Mouse (Mus musculus): ENCODE data around the gene Krtdap. TPM values are rescaled to one million over a fixed set of nuclear protein-coding genes. Genes with fewer than 3 reads are reported as not detected.

The Krtdap gene
- polyA plus RNA-seq, 1 experiment from 2014 or later = not detected

- no peak overlapping the region for H3K27ac ChIP-seq (replicated peaks in 1 of 2; ENCODE audit: control insufficient read depth in 1 of 2, insufficient read depth in 1 of 2, low read depth in 2 of 2, low read length in 2 of 2)
- H3K4me2 ChIP-seq (ENCODE audit: low read length) = no peak overlapping the region
- no peak overlapping the region for H3K9ac ChIP-seq (ENCODE audit: low read length)
- WGBS = 46% methylated on average over 7 of the region's 7 CpGs
- no peaks in the 10 kb centered on the region for H3K4me1 ChIP-seq (ENCODE audit: control insufficient read depth in 2 of 2, insufficient read depth in 2 of 2, low read length in 2 of 2)
- H3K9me3 ChIP-seq (ENCODE audit: control insufficient read depth, low read length) = no peaks in the 10 kb centered on the region
- ATAC-seq (ENCODE audit: insufficient number of reproducible peaks, insufficient read depth, low FRiP score, low read depth) = no peak
- no peak overlapping the region for H3K4me3 ChIP-seq (ENCODE audit: control insufficient read depth in 1 of 2, insufficient read depth in 1 of 2, low read depth in 1 of 2, low read length in 2 of 2)
- H3K36me3 ChIP-seq (ENCODE audit: control insufficient read depth, insufficient read depth, low read length) = no peaks in the 10 kb centered on the region
- no peaks in the 10 kb centered on the region for H3K27me3 ChIP-seq (ENCODE audit: control insufficient read depth, insufficient read depth, low read length)
Observed at GRCm38 (mm10) chr7:30777081-30777579, 10.6 kb upstream of the Krtdap start.

GRCm38 (mm10) chr7:30777911-30778310, 9.8 kb upstream of the Krtdap start:
- H3K9me3 ChIP-seq (ENCODE audit: control insufficient read depth, low read length) = no peaks in the 10 kb centered on the region
- no peak for ATAC-seq (ENCODE audit: insufficient number of reproducible peaks, insufficient read depth, low FRiP score, low read depth)
- 65% methylated on average over 1 of the region's 1 CpGs for WGBS
- no peak overlapping the region for H3K9ac ChIP-seq (ENCODE audit: low read length)
- H3K4me1 ChIP-seq (ENCODE audit: control insufficient read depth in 2 of 2, insufficient read depth in 2 of 2, low read length in 2 of 2) = no peaks in the 10 kb centered on the region
- no peak overlapping the region for H3K4me3 ChIP-seq (ENCODE audit: control insufficient read depth in 1 of 2, insufficient read depth in 1 of 2, low read depth in 1 of 2, low read length in 2 of 2)
- no peak overlapping the region for H3K4me2 ChIP-seq (ENCODE audit: low read length)
- no peaks in the 10 kb centered on the region for H3K36me3 ChIP-seq (ENCODE audit: control insufficient read depth, insufficient read depth, low read length)
- H3K27me3 ChIP-seq (ENCODE audit: control insufficient read depth, insufficient read depth, low read length) = no peaks in the 10 kb centered on the region
- H3K27ac ChIP-seq (replicated peaks in 1 of 2; ENCODE audit: control insufficient read depth in 1 of 2, insufficient read depth in 1 of 2, low read depth in 2 of 2, low read length in 2 of 2) = no peak overlapping the region

- Histone ChIP-seq H3K4me2 (ENCODE audit: low read length) (no peak overlapping the region), H3K27me3 (ENCODE audit: control insufficient read depth, insufficient read depth, low read length) (no peaks in the 10 kb centered on the region), H3K4me1 (ENCODE audit: control insufficient read depth in 2 of 2, insufficient read depth in 2 of 2, low read length in 2 of 2) (no peaks in the 10 kb centered on the region), H3K4me3 (ENCODE audit: control insufficient read depth in 1 of 2, insufficient read depth in 1 of 2, low read depth in 1 of 2, low read length in 2 of 2) (no peak overlapping the region), H3K27ac (replicated peaks in 1 of 2; ENCODE audit: control insufficient read depth in 1 of 2, insufficient read depth in 1 of 2, low read depth in 2 of 2, low read length in 2 of 2) (no peak overlapping the region), H3K9me3 (ENCODE audit: control insufficient read depth, low read length) (no peaks in the 10 kb centered on the region), H3K36me3 (ENCODE audit: control insufficient read depth, insufficient read depth, low read length) (no peaks in the 10 kb centered on the region), H3K9ac (ENCODE audit: low read length) (no peak overlapping the region)
- no peak for ATAC-seq (ENCODE audit: insufficient number of reproducible peaks, insufficient read depth, low FRiP score, low read depth)
- 65% methylated on average over 4 of the region's 4 CpGs for WGBS
Observed at GRCm38 (mm10) chr7:30781792-30782191, 5.9 kb upstream of the Krtdap start.

DNA sequence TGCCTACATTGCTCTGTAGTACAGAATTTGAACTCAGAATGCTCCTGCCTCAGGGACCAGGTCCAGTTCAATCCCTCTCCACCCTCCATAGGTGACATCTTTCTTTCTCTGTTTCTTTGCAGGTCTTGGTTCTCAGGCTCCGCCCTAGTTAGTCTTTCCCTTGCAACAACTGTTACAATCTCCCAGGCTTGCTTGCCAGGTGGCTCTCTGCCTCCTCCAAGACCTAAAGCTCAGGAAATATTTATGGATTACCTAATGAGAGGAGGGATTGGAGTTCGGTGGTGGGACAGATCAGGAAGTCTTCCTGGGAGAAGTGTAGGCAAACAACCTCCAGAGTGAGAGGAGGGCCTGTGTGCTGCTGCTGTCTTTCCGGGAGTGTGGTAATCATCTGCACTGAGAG, 5.0 kb upstream of the Krtdap start:
- Histone ChIP-seq H3K4me1 (ENCODE audit: control insufficient read depth in 2 of 2, insufficient read depth in 2 of 2, low read length in 2 of 2) (no peaks in the 10 kb centered on the region), H3K4me3 (ENCODE audit: control insufficient read depth in 1 of 2, insufficient read depth in 1 of 2, low read depth in 1 of 2, low read length in 2 of 2) (no peak overlapping the region), H3K27me3 (ENCODE audit: control insufficient read depth, insufficient read depth, low read length) (0 out of 2 replicates have a peak, but pooled peaks cover 4% of the 10 kb centered on the region), H3K27ac (replicated peaks in 1 of 2; ENCODE audit: control insufficient read depth in 1 of 2, insufficient read depth in 1 of 2, low read depth in 2 of 2, low read length in 2 of 2) (no peak overlapping the region), H3K9me3 (ENCODE audit: control insufficient read depth, low read length) (no peaks in the 10 kb centered on the region), H3K9ac (ENCODE audit: low read length) (no peak overlapping the region), H3K36me3 (ENCODE audit: control insufficient read depth, insufficient read depth, low read length) (no peaks in the 10 kb centered on the region), H3K4me2 (ENCODE audit: low read length) (no peak overlapping the region)
- ATAC-seq (ENCODE audit: insufficient number of reproducible peaks, insufficient read depth, low FRiP score, low read depth) = no peak
- 64% methylated on average over 3 of the region's 3 CpGs for WGBS

DNA sequence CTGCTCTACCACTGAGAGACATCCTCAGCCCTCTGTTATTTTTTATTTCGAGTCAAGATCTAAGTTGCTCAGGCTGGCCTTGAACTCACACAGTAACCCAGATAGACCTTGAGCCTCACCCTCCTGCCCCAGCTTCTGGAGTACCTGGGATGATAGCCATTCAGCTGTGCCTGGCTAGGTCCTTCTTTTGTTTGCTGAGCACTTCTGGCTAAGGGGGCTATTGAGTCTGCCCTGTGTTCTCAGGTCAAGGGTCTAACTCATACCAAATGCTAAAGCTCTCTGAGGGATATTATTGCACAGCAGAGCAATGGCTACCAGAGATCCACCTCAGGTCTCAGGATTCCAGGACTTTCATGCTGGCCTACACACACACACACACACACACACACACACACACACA, 2.5 kb upstream of the Krtdap start:
- 57% methylated on average over 1 of the region's 1 CpGs for WGBS
- Histone ChIP-seq H3K36me3 (ENCODE audit: control insufficient read depth, insufficient read depth, low read length) (no peaks in the 10 kb centered on the region), H3K27ac (replicated peaks in 1 of 2; ENCODE audit: control insufficient read depth in 1 of 2, insufficient read depth in 1 of 2, low read depth in 2 of 2, low read length in 2 of 2) (no peak overlapping the region), H3K4me1 (ENCODE audit: control insufficient read depth in 2 of 2, insufficient read depth in 2 of 2, low read length in 2 of 2) (no peaks in the 10 kb centered on the region), H3K9ac (ENCODE audit: low read length) (no peak overlapping the region), H3K27me3 (ENCODE audit: control insufficient read depth, insufficient read depth, low read length) (peaks cover 18% of the 10 kb centered on the region; the same call in 1 of the 2 replicates), H3K4me2 (ENCODE audit: low read length) (no peak overlapping the region), H3K9me3 (ENCODE audit: control insufficient read depth, low read length) (no peaks in the 10 kb centered on the region), H3K4me3 (ENCODE audit: control insufficient read depth in 1 of 2, insufficient read depth in 1 of 2, low read depth in 1 of 2, low read length in 2 of 2) (no peak overlapping the region)
- ATAC-seq (ENCODE audit: insufficient number of reproducible peaks, insufficient read depth, low FRiP score, low read depth) = no peak

- H3K9ac ChIP-seq (ENCODE audit: low read length) = no peak overlapping the region
- no peaks in the 10 kb centered on the region for H3K9me3 ChIP-seq (ENCODE audit: control insufficient read depth, low read length)
- H3K36me3 ChIP-seq (ENCODE audit: control insufficient read depth, insufficient read depth, low read length) = no peaks in the 10 kb centered on the region
- H3K4me1 ChIP-seq (ENCODE audit: control insufficient read depth in 2 of 2, insufficient read depth in 2 of 2, low read length in 2 of 2) = no peaks in the 10 kb centered on the region
- 70% methylated on average over 13 of the region's 13 CpGs for WGBS
- no peak for ATAC-seq (ENCODE audit: insufficient number of reproducible peaks, insufficient read depth, low FRiP score, low read depth)
- H3K27me3 ChIP-seq (ENCODE audit: control insufficient read depth, insufficient read depth, low read length) = peaks cover 20% of the 10 kb centered on the region; the same call in 1 of the 2 replicates
- no peak overlapping the region for H3K4me2 ChIP-seq (ENCODE audit: low read length)
- no peak overlapping the region for H3K4me3 ChIP-seq (ENCODE audit: control insufficient read depth in 1 of 2, insufficient read depth in 1 of 2, low read depth in 1 of 2, low read length in 2 of 2)
- H3K27ac ChIP-seq (replicated peaks in 1 of 2; ENCODE audit: control insufficient read depth in 1 of 2, insufficient read depth in 1 of 2, low read depth in 2 of 2, low read length in 2 of 2) = no peak overlapping the region
Observed at GRCm38 (mm10) chr7:30785721-30786546, 1.8 kb upstream of the Krtdap start.

DNA sequence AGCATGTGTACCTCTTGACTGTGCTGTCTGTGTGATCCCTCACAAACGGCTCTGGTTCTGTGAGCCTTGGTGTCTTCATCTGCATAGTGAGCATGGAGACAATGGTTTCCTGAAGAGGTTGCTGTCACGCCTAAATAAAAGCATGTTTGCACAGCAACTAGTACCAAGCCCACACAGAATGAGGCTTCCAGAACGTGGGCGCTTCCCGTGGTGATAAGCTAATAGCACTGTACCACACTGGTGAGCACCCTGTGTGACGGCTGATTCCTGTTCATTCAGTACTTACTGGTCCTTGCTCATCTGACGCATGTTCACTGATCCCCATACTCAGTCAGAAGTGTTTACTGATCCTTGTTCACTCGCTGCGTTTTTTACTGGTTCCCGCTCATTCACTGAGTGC, 2.4 kb downstream of the Krtdap start:
- H3K4me1 ChIP-seq (ENCODE audit: control insufficient read depth in 2 of 2, insufficient read depth in 2 of 2, low read length in 2 of 2) = no peaks in the 10 kb centered on the region; a peak in 1 of 4 replicates
- no peak overlapping the region for H3K27ac ChIP-seq (replicated peaks in 1 of 2; ENCODE audit: control insufficient read depth in 1 of 2, insufficient read depth in 1 of 2, low read depth in 2 of 2, low read length in 2 of 2)

More for the DNA sequence above, 2.4 kb downstream of the Krtdap start:
- 74% methylated on average over 10 of the region's 10 CpGs for WGBS
- Histone ChIP-seq H3K27me3 (ENCODE audit: control insufficient read depth, insufficient read depth, low read length) (peaks cover 20% of the 10 kb centered on the region; the same call in 1 of the 2 replicates), H3K4me2 (ENCODE audit: low read length) (no peak overlapping the region), H3K9ac (ENCODE audit: low read length) (no peak overlapping the region), H3K9me3 (ENCODE audit: control insufficient read depth, low read length) (no peaks in the 10 kb centered on the region), H3K36me3 (ENCODE audit: control insufficient read depth, insufficient read depth, low read length) (no peaks in the 10 kb centered on the region), H3K4me3 (ENCODE audit: control insufficient read depth in 1 of 2, insufficient read depth in 1 of 2, low read depth in 1 of 2, low read length in 2 of 2) (no peak overlapping the region)
- ATAC-seq (ENCODE audit: insufficient number of reproducible peaks, insufficient read depth, low FRiP score, low read depth) = no peak
